Mouse (Mus musculus) layer of hippocampus, adult 9-10 months (tissue): ENCODE measurements at regions not wholly inside any gene's neighbourhood (a gene's known extent, or its start where the extent isn't known, plus 50 kb on each side); places are given as distances from the start of the nearest gene placed in this dataset.
A peak's percentile ranks its signal among the peaks of the same experiment; 100 is the strongest.
"Not testable (repeated sequence)": the region's sequence is repeated elsewhere in the genome, so short reads cannot be mapped to it uniquely, and the experiment has no call there.

Source experiments
- DNase-seq: peaks from one replicate; pipeline ENCODE4 v3.0.0; 2022; ENCODE audit warnings: low spot score

DNA sequence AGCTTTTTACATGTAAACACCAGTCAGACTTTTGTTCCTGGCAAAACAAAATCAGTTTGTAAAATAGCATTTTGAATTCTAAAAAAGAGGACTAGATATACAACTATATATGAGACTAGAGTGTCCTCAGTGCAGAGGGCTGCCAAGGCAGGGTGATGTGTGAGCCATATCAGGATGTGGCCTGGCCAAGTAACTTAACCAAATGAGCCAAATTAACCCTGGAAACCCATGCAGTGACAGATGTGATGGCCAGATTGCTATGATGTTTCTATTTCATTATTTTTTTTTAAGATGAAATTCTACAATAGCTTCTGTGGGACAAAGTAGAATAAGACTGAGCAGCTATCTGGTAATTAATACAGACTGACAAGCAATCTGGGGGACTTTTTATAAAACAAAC is 181.8 kb downstream of the Nova1 start:
- DNase-seq: no peak

GRCm38 (mm10) chr12:46635125-46635772 is 183.5 kb downstream of the Nova1 start:
- peak; percentile 37 for DNase-seq

GRCm38 (mm10) chr12:46634771-46635124 is 184.0 kb downstream of the Nova1 start:
- DNase-seq: no peak

DNA sequence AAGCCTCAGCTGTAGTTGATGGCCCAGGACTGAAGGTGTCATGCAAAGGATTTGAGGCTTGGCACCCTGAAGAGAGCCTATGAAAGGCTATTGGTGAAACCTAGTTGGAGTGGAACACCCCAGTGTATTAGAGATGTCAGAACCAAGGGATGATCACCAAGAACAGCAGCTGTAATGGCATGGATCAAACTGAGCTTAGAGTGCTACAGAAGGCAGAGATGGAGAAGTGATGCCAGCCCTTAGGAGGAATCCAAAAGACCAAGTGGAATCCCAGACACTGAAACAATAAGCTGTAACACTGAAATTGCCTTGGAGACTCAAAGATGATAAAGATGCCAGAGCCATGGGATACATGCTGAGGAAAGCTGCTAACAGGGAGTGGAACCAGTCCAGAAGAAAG is 186.3 kb downstream of the Nova1 start:
- DNase-seq: not testable (repeated sequence)

DNA sequence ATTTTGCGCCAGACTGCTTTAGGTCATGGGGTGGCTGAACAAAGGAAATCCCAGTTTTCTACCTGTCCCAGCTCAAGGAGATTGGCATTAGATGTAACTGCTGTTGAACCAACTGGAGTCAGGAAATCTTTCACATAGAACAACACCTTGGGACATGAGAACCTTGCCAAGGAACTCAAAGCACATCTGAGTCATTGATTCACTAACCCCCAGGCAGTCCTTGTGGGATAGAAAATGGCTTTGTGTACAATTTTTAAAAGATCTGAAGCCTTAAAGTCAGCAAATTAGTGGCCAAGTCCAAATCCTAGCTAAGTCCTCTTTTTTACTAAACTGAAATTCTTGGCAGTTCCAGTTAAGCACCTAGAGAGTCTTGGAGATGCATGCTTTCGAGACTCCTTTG is 191.4 kb downstream of the Nova1 start:
- no peak for DNase-seq

DNA sequence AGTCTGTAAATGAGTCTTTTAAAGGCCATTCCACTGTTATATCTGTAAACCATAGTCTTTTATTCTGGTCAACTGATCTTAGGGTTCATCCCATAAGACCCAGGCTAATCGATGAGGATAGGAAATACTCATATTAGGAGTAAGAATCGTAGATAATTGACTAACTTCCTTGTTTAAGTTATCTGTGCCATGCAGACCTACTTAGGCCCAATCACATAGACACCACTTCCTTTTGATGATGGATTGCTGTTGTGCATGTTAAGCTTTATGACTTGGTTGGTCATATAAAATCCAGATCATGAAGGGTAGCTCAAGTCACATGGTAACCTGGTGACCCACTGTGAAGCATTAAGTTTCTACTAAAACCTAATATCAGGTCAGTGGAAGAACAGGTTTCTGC is 207.3 kb downstream of the Nova1 start:
- DNase-seq: no peak

GRCm38 (mm10) chr12:46609580-46610311 is 209.0 kb downstream of the Nova1 start:
- no peak for DNase-seq

DNA sequence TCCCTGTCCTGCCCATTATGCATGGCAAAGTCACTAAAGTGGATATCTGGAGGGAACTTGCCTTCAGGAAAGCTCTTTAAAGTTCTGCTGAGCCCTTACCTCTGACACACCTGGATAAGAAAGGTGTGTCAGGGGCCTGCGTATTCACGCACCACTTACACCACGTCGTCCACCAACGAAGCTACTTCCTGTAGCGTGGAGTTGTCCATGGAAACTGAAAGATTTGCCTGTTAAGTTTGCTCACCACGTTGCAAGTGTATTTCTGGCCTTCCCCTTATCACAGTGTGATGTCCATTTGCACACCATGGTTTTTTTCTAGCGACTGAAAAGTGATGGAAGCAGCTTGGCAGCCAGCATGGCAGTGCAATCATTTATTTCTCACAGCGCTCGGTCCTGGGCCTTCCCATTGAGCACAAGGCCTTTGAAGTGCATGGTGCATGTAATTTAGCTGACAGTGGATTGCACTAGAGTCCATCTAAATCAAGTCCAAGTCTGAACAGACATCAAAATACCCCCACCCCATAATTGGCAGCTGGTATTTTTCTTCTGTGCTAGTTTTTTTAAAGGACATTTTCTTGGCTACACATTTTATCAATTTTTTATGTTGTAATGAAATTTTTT is 210.3 kb downstream of the Nova1 start:
- no peak for DNase-seq

GRCm38 (mm10) chr12:46597200-46597599 is 221.5 kb downstream of the Nova1 start:
- DNase-seq: no peak

DNA sequence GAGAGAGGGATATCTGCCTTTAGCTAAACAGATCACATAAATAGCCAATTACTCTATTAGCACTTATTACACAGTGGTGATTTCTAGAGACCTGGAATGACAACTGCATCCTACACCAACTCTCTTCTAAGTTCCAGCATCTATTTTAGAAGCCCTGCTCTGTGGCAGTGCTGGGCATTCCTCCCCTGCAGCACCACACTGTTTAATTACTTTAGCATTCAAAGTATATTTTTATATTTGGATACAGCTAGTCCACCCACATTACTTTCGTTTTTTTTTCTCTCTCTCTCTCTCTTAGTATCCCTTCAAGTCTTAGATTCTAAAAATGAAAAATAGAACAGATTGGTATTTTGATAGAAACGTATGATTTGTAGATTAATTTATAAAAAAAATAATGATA is 250.1 kb downstream of the Nova1 start:
- no peak for DNase-seq

DNA sequence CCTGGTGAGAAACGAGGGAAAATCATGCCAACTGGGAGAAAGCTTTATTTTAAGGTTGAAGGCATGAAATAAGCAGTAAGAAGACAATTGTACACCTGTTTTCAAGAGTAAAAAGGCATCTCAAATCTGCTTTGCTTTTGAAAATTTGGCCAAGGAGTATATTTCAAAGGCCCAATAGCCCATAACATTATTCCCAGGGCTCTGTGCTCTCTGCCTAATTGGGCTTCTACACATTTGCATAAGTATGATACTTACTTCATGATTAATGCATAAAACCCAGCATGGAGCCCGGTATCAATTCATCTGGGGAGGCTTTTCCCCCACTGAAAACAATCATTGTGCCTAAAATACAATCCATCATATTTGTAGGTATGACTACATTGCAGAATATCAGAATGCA is 252.4 kb downstream of the Nova1 start:
- no peak for DNase-seq

DNA sequence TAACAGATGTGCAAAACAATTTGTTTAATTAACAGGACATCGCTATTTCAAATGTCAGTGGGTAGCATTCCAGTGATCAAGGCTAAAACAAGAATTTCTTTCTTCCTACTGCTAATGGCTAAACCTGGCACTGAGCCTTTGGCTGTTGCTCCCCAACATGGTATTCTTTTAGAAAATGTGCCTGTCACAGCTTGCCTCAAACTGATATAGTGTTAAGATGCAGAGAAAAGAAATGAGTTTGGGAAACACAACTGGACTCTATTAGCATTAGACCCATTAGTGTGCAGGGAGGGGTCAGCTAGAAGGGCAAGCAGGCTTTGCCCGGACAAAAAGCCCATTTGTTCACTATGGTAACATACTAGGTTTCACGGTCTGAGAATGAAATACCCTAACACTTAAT is 297.8 kb downstream of the Nova1 start:
- no peak for DNase-seq

DNA sequence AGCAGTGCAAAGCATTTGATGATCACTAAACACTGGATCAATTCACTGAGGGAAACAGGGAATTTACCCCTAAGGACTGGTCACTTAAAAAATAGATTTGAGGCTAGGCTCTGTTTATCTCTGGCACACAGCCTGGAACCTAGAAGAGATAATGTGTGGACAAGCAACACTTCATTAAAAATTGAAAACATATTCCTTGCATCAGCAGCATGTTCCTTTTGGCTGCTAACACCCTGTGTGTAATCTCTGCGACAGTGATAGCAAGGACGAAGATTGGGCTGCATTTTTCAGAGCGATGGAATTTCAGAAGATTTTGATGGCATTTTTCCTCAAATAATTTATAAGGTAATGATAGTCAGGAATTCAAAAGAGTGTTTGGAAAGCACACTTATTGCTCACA is 310.9 kb downstream of the Nova1 start:
- no peak for DNase-seq

DNA sequence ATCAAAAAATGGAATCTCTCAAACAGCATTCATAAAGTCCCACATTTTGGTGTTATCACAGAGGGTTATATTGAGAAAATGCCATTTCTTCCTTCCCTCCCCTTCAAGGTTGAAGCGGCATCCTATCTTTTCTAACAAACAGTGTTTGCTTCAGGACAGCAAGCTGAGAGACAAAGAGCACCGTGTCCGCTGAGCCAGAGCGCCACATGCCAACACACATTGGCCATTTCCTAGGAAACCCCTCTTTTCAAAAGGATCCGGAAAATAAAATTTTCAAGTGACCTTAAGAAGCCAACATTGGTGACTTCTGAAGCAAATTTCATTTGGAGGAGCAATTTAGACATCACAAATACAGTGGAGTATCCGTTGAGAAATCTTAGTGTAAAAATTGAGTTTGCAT is 326.3 kb downstream of the Nova1 start:
- DNase-seq: no peak

DNA sequence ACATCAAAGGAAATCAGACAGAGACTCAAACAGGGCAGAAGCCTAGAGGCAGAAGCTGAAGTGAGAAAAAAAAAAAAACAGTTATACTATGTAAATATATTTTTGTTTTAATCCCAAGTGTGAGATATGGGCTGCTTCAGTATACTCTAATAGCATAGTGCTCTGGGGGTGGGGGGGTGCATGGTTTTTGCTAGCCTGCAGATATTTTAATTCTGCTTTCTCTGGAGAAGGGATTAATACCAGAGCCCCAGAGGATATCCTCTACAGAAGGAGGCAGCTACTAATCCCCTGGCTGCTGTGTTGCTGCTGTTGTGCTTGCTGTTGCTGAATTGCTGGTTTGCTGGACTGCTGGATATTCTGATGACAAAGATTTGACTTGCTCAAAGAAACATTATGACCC is 367.8 kb downstream of the Nova1 start:
- no peak for DNase-seq

GRCm38 (mm10) chr12:46444644-46445313 is 373.9 kb downstream of the Nova1 start:
- DNase-seq: no peak

DNA sequence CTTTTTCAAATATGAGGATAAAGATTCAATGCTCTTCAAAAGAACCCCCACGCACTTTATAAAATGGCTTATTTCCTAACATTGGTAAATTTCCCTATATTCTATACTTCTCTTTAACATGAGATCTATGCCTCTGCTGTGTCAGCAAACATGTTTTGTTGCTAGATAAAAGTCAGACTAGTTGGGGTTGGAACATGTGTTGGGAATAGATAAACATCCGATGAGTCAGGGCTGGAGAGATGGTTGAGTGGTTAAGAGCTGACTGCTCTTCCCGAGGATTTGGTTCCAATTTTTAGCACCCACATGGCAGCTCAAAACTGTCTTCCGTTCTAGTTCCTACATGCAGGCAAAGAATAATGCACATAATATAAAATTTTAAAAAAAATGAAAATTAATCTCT is 399.1 kb downstream of the Nova1 start:
- DNase-seq: no peak

DNA sequence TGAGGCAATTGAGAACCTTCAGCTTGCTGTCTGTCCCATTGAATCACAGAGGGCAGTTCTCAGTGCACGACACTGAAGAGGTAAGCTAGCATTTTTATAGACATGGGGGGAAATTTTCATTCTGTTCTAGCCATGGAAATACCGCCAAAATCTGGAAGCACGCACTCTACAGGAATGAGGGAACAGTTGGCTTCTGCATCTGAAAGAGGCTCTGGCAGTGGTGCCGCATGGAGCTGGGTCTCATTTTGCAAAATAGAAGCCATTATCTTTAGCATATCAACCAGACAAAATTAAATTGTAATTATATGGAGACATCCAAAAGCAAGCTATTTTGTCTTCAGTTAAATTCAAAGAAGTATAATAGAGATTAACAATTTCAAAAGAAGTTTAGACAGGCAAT is 399.7 kb downstream of the Nova1 start:
- no peak for DNase-seq

DNA sequence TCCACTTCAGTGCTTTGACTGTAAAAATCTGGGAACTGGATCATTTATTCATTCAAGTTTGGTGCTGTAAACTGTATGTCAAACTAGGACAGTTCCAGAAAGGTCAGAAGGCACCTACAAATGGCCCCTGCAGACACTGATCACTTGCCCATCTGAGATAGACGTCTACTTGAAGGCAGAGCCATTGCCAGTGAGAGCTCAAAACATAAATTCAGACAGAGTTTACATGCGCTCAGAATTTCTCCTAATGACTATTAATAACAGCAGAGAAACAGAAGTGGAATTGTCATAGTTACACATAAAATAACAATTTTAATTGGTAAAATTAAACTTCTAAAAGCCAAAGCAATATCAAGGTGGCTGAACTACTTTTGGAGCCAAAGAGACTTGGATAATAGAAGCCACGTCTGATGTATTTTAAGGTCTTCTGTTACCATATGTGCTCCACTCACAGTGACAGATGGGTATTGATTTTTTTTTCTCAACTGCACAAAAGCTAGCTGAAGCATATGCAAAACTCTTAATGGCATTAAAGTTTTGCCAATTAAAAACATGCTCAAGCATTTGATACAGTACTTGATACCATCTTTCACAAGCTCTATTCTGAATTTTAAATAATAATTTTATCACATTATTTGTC is 401.8 kb downstream of the Nova1 start:
- DNase-seq: peak; percentile 31

DNA sequence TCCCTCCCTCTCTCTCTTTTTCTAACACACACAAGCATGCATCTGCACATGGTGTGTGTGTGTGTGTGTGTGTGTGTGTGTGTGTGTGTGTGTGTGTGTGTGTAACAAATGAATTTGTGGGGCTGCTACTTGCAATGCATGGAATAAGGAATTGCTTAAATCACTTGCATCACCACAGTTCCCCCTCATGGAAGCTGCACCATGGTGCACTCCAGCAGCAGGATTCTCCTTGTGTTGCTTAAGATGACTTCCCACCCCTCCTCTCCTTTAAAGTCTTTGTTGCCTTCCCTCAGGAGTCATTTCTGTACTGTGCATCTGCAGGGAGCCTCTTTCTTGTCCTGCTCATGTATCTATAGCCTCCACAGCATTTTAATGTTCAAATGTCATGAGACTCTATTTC is 402.5 kb downstream of the Nova1 start:
- DNase-seq: no peak

GRCm38 (mm10) chr12:46405674-46406073 is 413.1 kb downstream of the Nova1 start:
- DNase-seq: no peak

- no peak for DNase-seq
Measured at GRCm38 (mm10) chr12:46399653-46399975, 419.1 kb downstream of the Nova1 start.
